ENCODE assay signal across 8 mouse cellular contexts in genomic region chrX:114473782-114474731, GRCm38 (mm10). TPM values are rescaled to one million over a fixed set of nuclear protein-coding genes. Genes with fewer than 3 reads are reported as not detected.
DNase-seq lines count a peak whose midpoint lies in the region; TF ChIP-seq lines count a peak whose summit lies in the region.

Gene Klhl4, plus strand, starts transcription at chrX:114474333.

- TF ChIP-seq CTCF in heart, adult 2 months (IDR thresholded peaks at IDR 0.05): no peak

- H3K9ac ChIP-seq in heart, adult 2 months (ENCODE audit: low read depth, low read length): peak within 1 kb of the TSS; percentile 67

- DNase-seq in CD4-positive, CD25-positive, alpha-beta regulatory T cell, adult 2 months (ENCODE audit: low read depth, low spot score): peak; percentile 16
- peak; percentile 10 for DNase-seq in brain, embryonic 18.5 days (ENCODE audit: low read depth, low spot score)
- peak in 1 of 2 experiments; percentile 28 for DNase-seq in heart, adult 2 months
- peak; percentile 4 for DNase-seq in kidney, adult 11 months
- DNase-seq in left cerebral cortex, postnatal 4 days: no peak
- peak; percentile 37 for DNase-seq in naive thymus-derived CD4-positive, alpha-beta T cell, adult 2 months (ENCODE audit: low read depth)
- DNase-seq in testis, postnatal 10 days (ENCODE audit: low spot score): no peak
- DNase-seq in ovary, adult 18-20 months (ENCODE audit: low spot score): no peak

- TF ChIP-seq POLR2A in heart, adult 2 months (IDR thresholded peaks at IDR 0.05; ENCODE audit: insufficient read depth, low read depth, low read length): peak; percentile 30; the same call in 1 of the 2 replicates

- H3K36me3 ChIP-seq in heart, adult 2 months (ENCODE audit: control insufficient read depth, insufficient read depth, low read length): no peaks in the 10 kb centered on the region

- H3K79me2 ChIP-seq in heart, adult 2 months (replicated peaks; ENCODE audit: control insufficient read depth, insufficient read depth, low read length): no peaks in the 10 kb centered on the region

- peak within 1 kb of the TSS; percentile 40 for H3K4me3 ChIP-seq in heart, adult 2 months

- 25% methylated on average over 14 of the region's 14 CpGs for WGBS in heart, adult 2 months

- no peaks in the 10 kb centered on the region for H3K4me1 ChIP-seq in heart, adult 2 months (ENCODE audit: control insufficient read depth, insufficient read depth, low read length)

- no peaks in the 10 kb centered on the region for H3K27me3 ChIP-seq in heart, adult 2 months (ENCODE audit: control insufficient read depth, insufficient read depth, low read length)

- H3K27ac ChIP-seq in heart, adult 2 months: peak within 1 kb of the TSS; percentile 76

- intact Hi-C loops in heart, adult 2 months (cut with DNase I): no loop called here
- intact Hi-C loops in left cerebral cortex, postnatal 4 days (cut with DNase I): no loop called here

- no peak for TF ChIP-seq EP300 in heart, adult 2 months (IDR thresholded peaks at IDR 0.05; ENCODE audit: insufficient read depth, low read depth, low read length)

RNA-seq across cellular contexts. Expression of gene Klhl4, which starts in this region (rescaled TPM):
- total RNA-seq in heart, adult 2 months (2021): 1 to 10 TPM; 3.2 to 3.5 TPM
- 1.0 and 3.2 TPM in 2 replicates for polyA plus RNA-seq in heart, adult 2 months (2012; rRNA removed)
- 10 to 100 TPM; 11.9 to 12.7 TPM for total RNA-seq in left cerebral cortex, postnatal 4 days (2021)

Comparison
In these comparisons a context has a peak if more than half of its experiments do, and no peak if none do; other contexts are left out.
1. DNase-seq: peak in CD4-positive, CD25-positive, alpha-beta regulatory T cell, adult 2 months (single experiment), brain, embryonic 18.5 days (single experiment), kidney, adult 11 months (single experiment) and naive thymus-derived CD4-positive, alpha-beta T cell, adult 2 months (single experiment); none in left cerebral cortex, postnatal 4 days (single experiment), testis, postnatal 10 days (single experiment) and ovary, adult 18-20 months (single experiment).